Mouse (Mus musculus) bone marrow, adult 2 months (tissue): Measurements from ENCODE around the gene Vps37b. TPM values are rescaled to one million over a fixed set of nuclear protein-coding genes. Genes with fewer than 3 reads are reported as not detected.
A peak's percentile ranks its signal among the peaks of the same experiment; 100 is the strongest.

ENCODE experiments used
- H3K27ac ChIP-seq: fragments of 200-500 bp; 2 replicates; pipeline ENCODE4 v1.5.1; 2012; ENCODE audit warnings: low read depth, mild to moderate bottlenecking, control low read depth, inconsistent platforms, low read length; ENCODE audit not compliant: control insufficient read depth, poor library complexity, insufficient read depth
- H3K4me1 ChIP-seq: fragments of 200-500 bp; 2 replicates; pipeline ENCODE4 v1.6.1; 2011; ENCODE audit warnings: low read length; ENCODE audit not compliant: control insufficient read depth, insufficient read depth
- H3K4me3 ChIP-seq: fragments of 200-500 bp; replicated peaks from 2 replicates; pipeline ENCODE3; 2011; ENCODE audit warnings: mild to moderate bottlenecking, low read depth, low read length, control low read depth; ENCODE audit not compliant: control insufficient read depth
- CTCF ChIP-seq: fragments of 200-500 bp; IDR thresholded peaks from 2 replicates; pipeline ENCODE4 v1.5.1; 2011; ENCODE audit warnings: low read length, control low read depth; ENCODE audit not compliant: control insufficient read depth, insufficient read depth
- POLR2A ChIP-seq: fragments of 200-500 bp; IDR thresholded peaks from 2 replicates; pipeline ENCODE4 v1.6.1; 2011; ENCODE audit warnings: low read depth, mild to moderate bottlenecking, control low read depth, low read length, borderline replicate concordance; ENCODE audit not compliant: control insufficient read depth
- WGBS: fragments of 180-500 bp; shearing (Covaris S2); methylation state at CpG from one replicate; pipeline ENCODE4 v1.1.7; 2018; 5-methylcytosine and 5-hydroxymethylcytosine counted together
- polyA plus RNA-seq: library from polyadenylated mRNA; stranded (reverse); fragments of >200 nt; gene quantifications from 2 replicates; pipeline ENCODE4 v1.2.4, GENCODE M21; 2011; ENCODE audit warnings: low replicate concordance; ENCODE audit not compliant: missing spikeins, insufficient read depth, insufficient read length

Gene Vps37b
- polyA plus RNA-seq, 1 experiment: 26.1 TPM

- TF ChIP-seq POLR2A (no peak), CTCF (no peak)
- 91% methylated on average over 15 of the region's 15 CpGs for WGBS
- H3K4me1 ChIP-seq: no peaks in the 10 kb centered on the region; the same call in none of the 2 replicates
- no peak overlapping the region for H3K4me3 ChIP-seq
- no peak overlapping the region for H3K27ac ChIP-seq
These were observed 26.9 kb downstream of the Vps37b start for GRCm38 (mm10) chr5:124005151-124005500.

- no peaks in the 10 kb centered on the region for H3K4me1 ChIP-seq
- TF ChIP-seq CTCF: no peak
- no peak for TF ChIP-seq POLR2A
- WGBS: 80% methylated on average over 17 of the region's 17 CpGs
- no peak overlapping the region for H3K4me3 ChIP-seq
- no peak overlapping the region for H3K27ac ChIP-seq
These were observed 27.5 kb downstream of the Vps37b start for GRCm38 (mm10) chr5:124004356-124005150.

GRCm38 (mm10) chr5:124003375-124003774, 28.7 kb downstream of the Vps37b start:
- H3K27ac ChIP-seq: no peak overlapping the region
- TF ChIP-seq POLR2A: no peak
- TF ChIP-seq CTCF: no peak
- WGBS: 77% methylated on average over 4 of the region's 4 CpGs

GRCm38 (mm10) chr5:124002876-124003275, 29.2 kb downstream of the Vps37b start:
- Histone ChIP-seq H3K4me1 (no peaks in the 10 kb centered on the region), H3K4me3 (no peak overlapping the region), H3K27ac (no peak overlapping the region)
- TF ChIP-seq CTCF (no peak), POLR2A (no peak)
- WGBS: 71% methylated on average over 2 of the region's 2 CpGs

More at GRCm38 (mm10) chr5:124003375-124003774, 28.7 kb downstream of the Vps37b start:
- no peaks in the 10 kb centered on the region for H3K4me1 ChIP-seq
- no peak overlapping the region for H3K4me3 ChIP-seq

- TF ChIP-seq CTCF: no peak
- TF ChIP-seq POLR2A: 0 out of 2 replicates have a peak, but pooled peaks have one; percentile 9
- Histone ChIP-seq H3K27ac (no peak overlapping the region), H3K4me3 (no peak overlapping the region), H3K4me1 (no peaks in the 10 kb centered on the region)
- WGBS: 59% methylated on average over 9 of the region's 9 CpGs
These were observed 30.8 kb downstream of the Vps37b start for GRCm38 (mm10) chr5:124001274-124001673.

- no peaks in the 10 kb centered on the region for H3K4me1 ChIP-seq
These were observed 31.2 kb downstream of the Vps37b start for GRCm38 (mm10) chr5:124000824-124001223.

GRCm38 (mm10) chr5:123998370-123998769, 33.7 kb downstream of the Vps37b start:
- H3K4me3 ChIP-seq: no peak overlapping the region
- TF ChIP-seq CTCF (no peak), POLR2A (no peak)
- no peak overlapping the region for H3K27ac ChIP-seq
- 64% methylated on average over 10 of the region's 10 CpGs for WGBS
- H3K4me1 ChIP-seq: no peaks in the 10 kb centered on the region

More at GRCm38 (mm10) chr5:124000824-124001223, 31.2 kb downstream of the Vps37b start:
- H3K27ac ChIP-seq: no peak overlapping the region
- TF ChIP-seq POLR2A (no peak), CTCF (peak; percentile 98)
- WGBS: 11% methylated on average over 7 of the region's 7 CpGs
- H3K4me3 ChIP-seq: no peak overlapping the region

GRCm38 (mm10) chr5:123997811-123998210, 34.3 kb downstream of the Vps37b start:
- H3K4me3 ChIP-seq: no peak overlapping the region
- WGBS: 91% methylated on average over 16 of the region's 16 CpGs
- no peak overlapping the region for H3K27ac ChIP-seq
- TF ChIP-seq POLR2A (no peak), CTCF (no peak)
- H3K4me1 ChIP-seq: no peaks in the 10 kb centered on the region
